Comparison of ENCODE assay signal across 7 mouse cellular contexts in genomic region chr19:12488205-12488966, GRCm38 (mm10). TPM values are rescaled to one million over a fixed set of nuclear protein-coding genes. Genes with fewer than 3 reads are reported as not detected.
DNase-seq lines count a peak whose midpoint lies in the region; ATAC-seq and TF ChIP-seq lines count a peak whose summit lies in the region.

No protein-coding gene starts in this region.

- H3K4me2 ChIP-seq in CH12.LX (ENCODE audit: insufficient read depth, low read depth, poor library complexity, severe bottlenecking) = no peak overlapping the region
- H3K4me2 ChIP-seq in intestine, embryonic 15.5 days (replicated peaks) = peak overlapping the region; percentile 43
- H3K4me2 ChIP-seq in lung, postnatal 0 days (replicated peaks; ENCODE audit: low read depth, low read length) = peak overlapping the region; percentile 27
- peak overlapping the region; percentile 18 for H3K4me2 ChIP-seq in stomach, embryonic 14.5 days (replicated peaks; ENCODE audit: low read depth, low read length)

- no peak overlapping the region for H3K4me3 ChIP-seq in C2C12 (ENCODE audit: insufficient read depth, poor library complexity, severe bottlenecking)
- no peak overlapping the region for H3K4me3 ChIP-seq in CH12.LX (replicated peaks in 1 of 3; ENCODE audit: low read depth in 2 of 3, low read length in 2 of 3, poor library complexity in 1 of 3)
- peak overlapping the region; percentile 37 for H3K4me3 ChIP-seq in embryonic facial prominence, embryonic 10.5 days
- no peak overlapping the region for H3K4me3 ChIP-seq in intestine, embryonic 15.5 days (replicated peaks)
- no peak overlapping the region for H3K4me3 ChIP-seq in lung, postnatal 0 days (ENCODE audit: low read depth, low read length)
- no peak overlapping the region for H3K4me3 ChIP-seq in stomach, embryonic 14.5 days (ENCODE audit: low read depth, low read length)

- ATAC-seq in intestine, embryonic 15.5 days = peak; percentile 90
- ATAC-seq in lung, postnatal 0 days = peak; percentile 49
- ATAC-seq in stomach, embryonic 14.5 days (ENCODE audit: insufficient number of reproducible peaks, insufficient read depth, low FRiP score, low read depth) = peak; percentile 86

- no peak overlapping the region for H3K27ac ChIP-seq in CH12.LX (ENCODE audit: insufficient read depth, low read depth)
- H3K27ac ChIP-seq in embryonic facial prominence, embryonic 10.5 days (replicated peaks) = peak overlapping the region; percentile 79
- H3K27ac ChIP-seq in intestine, embryonic 15.5 days = peak overlapping the region; percentile 94
- H3K27ac ChIP-seq in lung, postnatal 0 days (ENCODE audit: low read length) = peak overlapping the region; percentile 88
- peak overlapping the region; percentile 94 for H3K27ac ChIP-seq in stomach, embryonic 14.5 days (ENCODE audit: low read length)

- no peak overlapping the region for H3K9ac ChIP-seq in CH12.LX (ENCODE audit: insufficient read depth, low read depth)
- H3K9ac ChIP-seq in intestine, embryonic 15.5 days = peak overlapping the region; percentile 6; the same call in 1 of the 2 replicates
- 0 out of 2 replicates have a peak overlapping the region, but pooled peaks have one; percentile 5 for H3K9ac ChIP-seq in lung, postnatal 0 days (replicated peaks; ENCODE audit: low read depth)
- H3K9ac ChIP-seq in stomach, embryonic 14.5 days (replicated peaks; ENCODE audit: low read depth, low read length) = no peak overlapping the region

- H3K27me3 ChIP-seq in C2C12 (ENCODE audit: control insufficient read depth, insufficient read depth, insufficient read length) (no peaks in the 10 kb centered on the region), CH12.LX (replicated peaks) (no peaks in the 10 kb centered on the region)
- H3K27me3 ChIP-seq in embryonic facial prominence, embryonic 10.5 days (replicated peaks; ENCODE audit: low read depth, poor library complexity, severe bottlenecking) = no peaks in the 10 kb centered on the region
- no peaks in the 10 kb centered on the region for H3K27me3 ChIP-seq in intestine, embryonic 15.5 days (replicated peaks)
- no peaks in the 10 kb centered on the region for H3K27me3 ChIP-seq in lung, postnatal 0 days (replicated peaks; ENCODE audit: insufficient read depth, low read length)
- no peaks in the 10 kb centered on the region for H3K27me3 ChIP-seq in stomach, embryonic 14.5 days (ENCODE audit: control insufficient read depth, insufficient read depth, low read length)

- H3K36me3 ChIP-seq in C2C12 (ENCODE audit: control insufficient read depth, insufficient read depth) (no peaks in the 10 kb centered on the region), CH12.LX (replicated peaks in 1 of 2; ENCODE audit: control insufficient read depth in 1 of 2, insufficient read depth in 1 of 2, low read length in 1 of 2) (peaks cover 70 to 96% of the 10 kb centered on the region in 2 experiments)
- peaks cover 63% of the 10 kb centered on the region for H3K36me3 ChIP-seq in embryonic facial prominence, embryonic 10.5 days (replicated peaks)
- peaks cover 23% of the 10 kb centered on the region for H3K36me3 ChIP-seq in intestine, embryonic 15.5 days
- peaks cover 6% of the 10 kb centered on the region; the same call in 1 of the 2 replicates for H3K36me3 ChIP-seq in lung, postnatal 0 days (ENCODE audit: insufficient read depth, low read length)
- H3K36me3 ChIP-seq in stomach, embryonic 14.5 days (ENCODE audit: control insufficient read depth, insufficient read depth, low read length) = peaks cover 32% of the 10 kb centered on the region

- H3ac ChIP-seq in C2C12 (ENCODE audit: control insufficient read depth, insufficient read length, low read depth) = no peak overlapping the region

- 13% methylated on average over 9 of the region's 9 CpGs for WGBS in embryonic facial prominence, embryonic 10.5 days
- WGBS in intestine, embryonic 15.5 days = 29% methylated on average over 9 of the region's 9 CpGs
- 34% methylated on average over 9 of the region's 9 CpGs for WGBS in lung, postnatal 0 days
- 25% methylated on average over 9 of the region's 9 CpGs for WGBS in stomach, embryonic 14.5 days

- H3K79me3 ChIP-seq in C2C12 (ENCODE audit: low read depth) = no peaks in the 10 kb centered on the region

- no peak for TF ChIP-seq EP300 in CH12.LX (IDR thresholded peaks at IDR 0.05; ENCODE audit: low read length)
- TF ChIP-seq EP300 in lung, postnatal 0 days (IDR thresholded peaks at IDR 0.05) = peak; percentile 50; the same call in 1 of the 2 replicates

- in situ Hi-C loops in CH12.LX (cut with MboI; ENCODE audit: low pct_ligation_motif_present, low pct_unique_long_range_greater_than_20kb, low sequenced_read_pairs) = loop anchor here (25.0 kb wide), 1 partner anchor 476 kb away; no protein-coding TSS in a partner anchor

- peaks cover 0 to 48% of the 10 kb centered on the region in 2 experiments; a peak in 3 of 4 replicates for H3K4me1 ChIP-seq in CH12.LX (ENCODE audit: control insufficient read depth in 1 of 2, insufficient read depth in 2 of 2)
- H3K4me1 ChIP-seq in embryonic facial prominence, embryonic 10.5 days = peaks cover 35% of the 10 kb centered on the region
- H3K4me1 ChIP-seq in intestine, embryonic 15.5 days (replicated peaks) = peaks cover 29% of the 10 kb centered on the region
- H3K4me1 ChIP-seq in lung, postnatal 0 days (ENCODE audit: insufficient read depth, low read depth, low read length) = peaks cover 20% of the 10 kb centered on the region
- peaks cover 17% of the 10 kb centered on the region; the same call in 1 of the 2 replicates for H3K4me1 ChIP-seq in stomach, embryonic 14.5 days (ENCODE audit: control insufficient read depth, insufficient read depth, low read length)

- no peak for DNase-seq in CH12.LX (ENCODE audit: extremely low read depth)
- DNase-seq in embryonic facial prominence, embryonic 10.5 days (ENCODE audit: low spot score) = peak; percentile 64
- DNase-seq in lung, postnatal 0 days (ENCODE audit: low spot score) = peak; percentile 86
- no peak for DNase-seq in layer of hippocampus, postnatal 25 days (ENCODE audit: extremely low spot score in 1 of 2, low spot score in 1 of 2)

- no peak for TF ChIP-seq POLR2A in CH12.LX (IDR thresholded peaks at IDR 0.05; ENCODE audit: low read depth, low read length)

- TF ChIP-seq RAD21 in CH12.LX (IDR thresholded peaks at IDR 0.05; ENCODE audit: low read depth, low read length) = no peak; the same call in none of the 2 replicates

- TF ChIP-seq CTCF in C2C12 (IDR thresholded peaks at IDR 0.05; ENCODE audit: control insufficient read depth, insufficient read depth, insufficient read length) = peak; percentile 28
- TF ChIP-seq CTCF in CH12.LX (conservative IDR thresholded peaks at IDR 0.05 in 1 of 2, IDR thresholded peaks at IDR 0.05 in 1 of 2; ENCODE audit: low read depth in 2 of 2, low read length in 2 of 2) = peak; percentile 74 to 79
- TF ChIP-seq CTCF in lung, postnatal 0 days (IDR thresholded peaks at IDR 0.05) = peak; percentile 83

- H3K79me2 ChIP-seq in C2C12 (ENCODE audit: control insufficient read depth, insufficient read depth) = no peaks in the 10 kb centered on the region
- H3K79me2 ChIP-seq in CH12.LX (replicated peaks; ENCODE audit: control insufficient read depth, extremely low read depth, insufficient read depth, poor library complexity, severe bottlenecking) = no peaks in the 10 kb centered on the region; the same call in 1 of the 2 replicates

- dilution Hi-C loops in CH12.LX (cut with MboI; ENCODE audit: extremely low pct_ligation_motif_present, extremely low pct_unique_long_range_greater_than_20kb, low sequenced_read_pairs) = no loop called here

- no peaks in the 10 kb centered on the region for H3K9me3 ChIP-seq in CH12.LX (replicated peaks; ENCODE audit: low read length)
- H3K9me3 ChIP-seq in embryonic facial prominence, embryonic 10.5 days = no peaks in the 10 kb centered on the region
- H3K9me3 ChIP-seq in intestine, embryonic 15.5 days = no peaks in the 10 kb centered on the region
- H3K9me3 ChIP-seq in lung, postnatal 0 days (ENCODE audit: low read length) = no peaks in the 10 kb centered on the region
- no peaks in the 10 kb centered on the region for H3K9me3 ChIP-seq in stomach, embryonic 14.5 days (ENCODE audit: control insufficient read depth, low read depth, low read length)

TF ChIP-seq in CH12.LX, 34 proteins besides CTCF, POLR2A, EP300 and RAD21 (continues in another document):
- TF ChIP-seq MXI1 (IDR thresholded peaks at IDR 0.05; ENCODE audit: low read depth, low read length) = no peak

RNA-seq across cellular contexts. Expression of gene Dtx4, which starts 12.9 kb away (rescaled TPM):
- polyA plus RNA-seq in C2C12 (2012; fragmentation: generic; extraction: Trizol) (5.0 TPM), CH12.LX (2012; ENCODE audit: insufficient read length, low read depth) (28.7 and 30.5 TPM in 2 replicates)
- total RNA-seq in CH12.LX (2012; rRNA removed) (19.2 and 21.2 TPM in 2 replicates), CH12.LX (2014; rRNA removed) (15.6 and 16.4 TPM in 2 replicates)
- polyA plus RNA-seq in embryonic facial prominence, embryonic 10.5 days (2016; fragmentation: Nextera tagmentation; extraction: Ambion mirVana) = 12.1 and 19.8 TPM in 2 replicates
- polyA plus RNA-seq in intestine, embryonic 15.5 days (2015; fragmentation: Nextera tagmentation; extraction: Ambion mirVana) = 15.0 and 15.5 TPM in 2 replicates
- 8.4 and 8.7 TPM in 2 replicates for polyA plus RNA-seq in lung, postnatal 0 days (2015; fragmentation: Nextera tagmentation; extraction: Ambion mirVana)
- 18.9 and 20.2 TPM in 2 replicates for polyA plus RNA-seq in stomach, embryonic 14.5 days (2014; fragmentation: Nextera tagmentation; extraction: Ambion mirVana)
- 10 to 100 TPM; 32.8 to 34.8 TPM for total RNA-seq in layer of hippocampus, postnatal 25 days (2021)

RNA-seq across cellular contexts. Expression of gene Mpeg1, which starts 27.8 kb away (rescaled TPM):
- polyA plus RNA-seq in C2C12 (2012; fragmentation: generic; extraction: Trizol) (0.01 TPM), CH12.LX (2012; ENCODE audit: insufficient read length, low read depth) (241 and 270 TPM in 2 replicates)
- total RNA-seq in CH12.LX (2012; rRNA removed) (43.8 and 53.6 TPM in 2 replicates), CH12.LX (2014; rRNA removed) (67.0 and 68.0 TPM in 2 replicates)
- polyA plus RNA-seq in embryonic facial prominence, embryonic 10.5 days (2016; fragmentation: Nextera tagmentation; extraction: Ambion mirVana) = 0.08 and 0.17 TPM in 2 replicates
- 0.88 and 0.98 TPM in 2 replicates for polyA plus RNA-seq in intestine, embryonic 15.5 days (2015; fragmentation: Nextera tagmentation; extraction: Ambion mirVana)
- polyA plus RNA-seq in lung, postnatal 0 days (2015; fragmentation: Nextera tagmentation; extraction: Ambion mirVana) = 5.5 and 6.3 TPM in 2 replicates
- 1.3 and 1.4 TPM in 2 replicates for polyA plus RNA-seq in stomach, embryonic 14.5 days (2014; fragmentation: Nextera tagmentation; extraction: Ambion mirVana)
- 1 to 10 TPM; 8.1 to 9.5 TPM for total RNA-seq in layer of hippocampus, postnatal 25 days (2021)

RNA-seq across cellular contexts. Expression of gene Fam111a, which starts 57.2 kb away (rescaled TPM):
- polyA plus RNA-seq in C2C12 (2012; fragmentation: generic; extraction: Trizol) (17.4 TPM), CH12.LX (2012; ENCODE audit: insufficient read length, low read depth) (102 and 103 TPM in 2 replicates)
- total RNA-seq in CH12.LX (2012; rRNA removed) (47.6 and 53.6 TPM in 2 replicates), CH12.LX (2014; rRNA removed) (92.6 and 110 TPM in 2 replicates)
- 19.3 and 21.4 TPM in 2 replicates for polyA plus RNA-seq in embryonic facial prominence, embryonic 10.5 days (2016; fragmentation: Nextera tagmentation; extraction: Ambion mirVana)
- 18.4 and 20.0 TPM in 2 replicates for polyA plus RNA-seq in intestine, embryonic 15.5 days (2015; fragmentation: Nextera tagmentation; extraction: Ambion mirVana)
- 7.4 and 8.8 TPM in 2 replicates for polyA plus RNA-seq in lung, postnatal 0 days (2015; fragmentation: Nextera tagmentation; extraction: Ambion mirVana)
- polyA plus RNA-seq in stomach, embryonic 14.5 days (2014; fragmentation: Nextera tagmentation; extraction: Ambion mirVana) = 22.7 and 23.5 TPM in 2 replicates
- total RNA-seq in layer of hippocampus, postnatal 25 days (2021) = 1 to 10 TPM; 1.3 to 2.0 TPM

Comparison
In these comparisons a context has a peak if more than half of its experiments do, and no peak if none do; other contexts are left out.
1. CTCF ChIP-seq: peak in every context shown above with its lines; median percentile 83 in lung, postnatal 0 days; 76 in CH12.LX; 28 in C2C12.
2. DNase-seq: peak in embryonic facial prominence, embryonic 10.5 days (single experiment) and lung, postnatal 0 days (single experiment); none in CH12.LX (single experiment) and layer of hippocampus, postnatal 25 days (0 of 2).
3. H3K9ac ChIP-seq: peak in intestine, embryonic 15.5 days (single experiment) and lung, postnatal 0 days (single experiment); none in CH12.LX (single experiment) and stomach, embryonic 14.5 days (single experiment).
4. RNA of gene Mpeg1, which starts 27.8 kb away (polyA plus RNA-seq): 241 to 270 TPM in CH12.LX; 5.5 to 6.3 TPM in lung, postnatal 0 days, 1.3 to 1.4 TPM in stomach, embryonic 14.5 days, 0.88 to 0.98 TPM in intestine, embryonic 15.5 days, 0.08 to 0.17 TPM in embryonic facial prominence, embryonic 10.5 days and 0.01 TPM in C2C12 (single experiment); every median in the first group is over 10 times any median in the second.
5. Peak in every context shown above with its lines, with median percentiles within 50 percentile points of each other: ATAC-seq.